Mouse (Mus musculus) 3T3-L1 (cell line): ENCODE measurements around the gene Gm9.
"Not testable (repeated sequence)": the region's sequence is repeated elsewhere in the genome, so short reads cannot be mapped to it uniquely, and the experiment has no call there.

ENCODE experiments used
- DNase-seq: peaks from one replicate; pipeline ENCODE4 v3.0.0-alpha.2; 2015; ENCODE audit warnings: low read depth, low spot score

Gene Gm9

DNA sequence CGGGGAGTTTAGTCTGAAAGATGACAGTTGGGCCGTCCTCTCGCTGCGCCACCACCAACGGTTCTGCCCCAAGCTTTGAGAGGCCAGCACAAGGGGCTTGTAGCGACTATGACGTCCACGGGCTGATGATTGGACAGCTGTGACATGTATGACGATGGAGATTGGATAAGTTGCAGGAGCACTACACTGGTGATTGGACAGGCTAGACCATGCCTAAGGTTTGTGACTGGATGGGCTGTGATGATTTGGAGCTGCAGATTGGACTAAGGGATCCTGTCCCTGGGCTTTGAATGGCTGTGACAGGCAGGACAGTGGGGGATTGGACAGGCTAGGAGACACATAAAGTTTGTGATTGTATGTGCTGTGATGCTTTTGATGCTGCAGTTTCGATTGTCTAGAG lies at the start of gene Gm9:
Gene Gm9, minus strand, starts transcription at position 101 of the 400 bp plus-strand sequence.
- DNase-seq: no peak

GRCm38 (mm10) chrX:37249619-37250018 lies 38.8 kb upstream of the Gm9 start, which contains the start of gene Rhox3a:
Gene Rhox3a, plus strand, starts transcription at chrX:37249919.
- not testable (repeated sequence) for DNase-seq

DNA sequence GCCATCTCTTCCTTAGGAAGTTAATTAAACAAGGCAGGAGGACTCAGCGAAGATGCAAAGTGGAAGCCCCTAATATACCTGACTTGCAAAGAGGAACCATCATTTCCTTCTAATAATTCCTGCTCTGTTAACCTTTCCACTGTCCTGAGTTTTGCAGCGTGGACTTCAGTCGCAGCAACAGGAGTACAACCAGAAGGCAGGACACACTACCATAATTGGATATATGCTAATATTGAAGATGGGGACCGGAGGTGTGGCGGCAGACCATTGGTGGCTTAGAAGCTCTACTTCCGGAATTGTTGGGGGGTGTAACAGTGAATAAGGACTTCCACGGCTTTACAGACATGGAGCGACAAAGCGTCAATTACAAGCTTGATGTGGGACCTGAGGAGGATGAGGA lies 33.8 kb upstream of the Gm9 start, which contains the start of gene Rhox2a:
Gene Rhox2a, plus strand, starts transcription at position 301 of the 400 bp plus-strand sequence.
- not testable (repeated sequence) for DNase-seq

DNA sequence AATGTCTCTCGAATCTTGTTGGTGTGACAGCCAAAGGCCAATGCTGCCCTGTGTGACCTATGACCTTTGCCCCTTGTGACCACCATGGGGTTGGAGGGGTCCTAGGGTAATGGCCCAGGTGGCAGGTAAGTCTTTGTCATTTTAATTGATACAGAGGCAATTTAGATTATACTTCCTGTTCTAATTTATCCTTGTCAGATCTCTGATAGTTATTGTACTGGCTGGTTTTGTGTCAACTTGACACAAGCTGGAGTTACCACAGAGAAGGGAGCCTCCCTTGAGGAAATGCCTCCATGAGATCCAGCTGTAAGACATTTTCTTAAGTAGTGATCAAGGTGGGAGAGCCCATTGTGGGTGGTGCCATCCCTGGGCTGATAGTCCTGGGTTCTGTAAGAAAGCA lies 11.3 kb upstream of the Gm9 start, which contains the start of gene Rhox1:
Gene Rhox1, minus strand, starts transcription at position 101 of the 400 bp plus-strand sequence.
- not testable (repeated sequence) for DNase-seq

DNA sequence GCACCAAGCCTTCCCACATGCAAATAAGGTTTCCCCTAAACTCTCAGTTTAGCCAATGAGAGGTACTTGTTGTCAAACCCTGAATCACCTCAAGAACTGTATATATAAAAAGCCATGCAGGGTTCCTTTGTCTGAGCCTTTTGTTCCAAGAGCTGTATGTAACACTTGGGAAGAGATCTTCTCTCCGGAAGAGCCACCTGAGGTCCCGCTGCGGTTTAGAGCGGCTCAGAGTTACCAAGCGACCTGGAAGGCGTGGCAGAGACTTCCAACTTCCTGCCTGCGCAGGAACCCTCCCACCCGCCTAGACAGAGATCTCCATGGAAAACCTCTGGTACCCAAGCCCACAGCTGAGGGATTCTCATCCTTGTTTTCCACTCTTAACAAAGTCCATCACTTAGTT lies 12.2 kb downstream of the Gm9 start:
- DNase-seq: no peak

- peak; percentile 11 for DNase-seq
Measured at GRCm38 (mm10) chrX:37191744-37192379, 19.0 kb downstream of the Gm9 start.

- peak; percentile 77 for DNase-seq
Measured at GRCm38 (mm10) chrX:37191105-37191743, 19.6 kb downstream of the Gm9 start, which contains the start of the genes Ndufa1 and Rnf113a1. Gene Ndufa1, minus strand, starts transcription at chrX:37191163. Gene Rnf113a1, plus strand, starts transcription at chrX:37191245.

GRCm38 (mm10) chrX:37190755-37191104 lies 20.1 kb downstream of the Gm9 start:
- DNase-seq: no peak

- not testable (repeated sequence) for DNase-seq
Measured at GRCm38 (mm10) chrX:37184401-37184800, 26.4 kb downstream of the Gm9 start.

- DNase-seq: no peak
Measured at GRCm38 (mm10) chrX:37168742-37169141, 42.1 kb downstream of the Gm9 start, which contains the start of gene Akap14. Gene Akap14, minus strand, starts transcription at chrX:37168842.

- DNase-seq: peak; percentile 79
Measured at GRCm38 (mm10) chrX:37167085-37167484, 43.8 kb downstream of the Gm9 start.

DNA sequence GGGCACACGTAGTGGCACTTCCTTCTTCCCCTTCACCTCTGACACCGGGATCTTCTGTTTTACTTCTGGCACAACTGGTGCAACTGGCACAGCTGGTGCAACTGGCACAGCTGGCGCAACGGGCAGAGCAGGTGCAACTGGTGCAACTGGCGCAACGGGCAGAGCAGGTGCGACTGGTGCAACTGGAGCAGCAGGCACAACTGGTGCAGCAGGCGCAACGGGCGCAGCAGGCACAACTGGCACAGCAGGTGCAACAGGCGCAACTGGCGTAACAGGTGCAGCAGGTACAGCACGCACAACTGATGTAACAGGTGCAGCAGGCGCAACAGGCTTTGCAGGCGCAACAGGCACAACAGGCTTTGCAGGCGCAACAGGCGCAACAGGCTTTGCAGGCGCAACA lies 47.7 kb downstream of the Gm9 start:
- no peak for DNase-seq

DNA sequence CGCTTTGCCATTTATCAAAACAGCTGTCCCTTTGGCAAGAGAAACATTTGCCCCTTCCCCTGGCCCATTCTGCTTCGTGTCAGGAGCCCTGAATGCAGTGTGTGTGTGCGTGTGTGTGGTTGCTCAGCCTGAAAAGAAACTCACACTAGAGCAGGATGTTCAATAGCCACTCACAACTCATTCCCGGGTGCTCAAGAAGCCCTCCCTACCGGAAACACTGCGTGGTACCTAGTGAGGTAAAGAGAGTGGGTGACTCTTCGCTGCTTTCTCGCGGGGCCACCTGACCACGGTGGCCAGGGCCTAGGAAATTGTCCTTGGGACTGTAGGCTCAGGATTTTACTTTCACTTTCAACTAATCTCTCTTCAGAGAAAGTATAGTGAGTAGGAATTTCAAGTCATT lies 49.7 kb downstream of the Gm9 start:
- peak; percentile 3 for DNase-seq
